Mouse (Mus musculus): ENCODE measurements around the gene Otp. TPM values are rescaled to one million over a fixed set of nuclear protein-coding genes. Genes with fewer than 3 reads are reported as not detected.

Gene Otp
- not detected for polyA plus RNA-seq (2017; shearing (Covaris generic))

GRCm38 (mm10) chr13:94875396-94875880 lies at the start of gene Otp:
TSS of gene Otp (plus strand) at chr13:94875602.

Other genes with a start within 250 kb of the Otp start
- gene Tbca, start 86.7 kb upstream of the Otp start, polyA plus RNA-seq (2017; shearing (Covaris generic)) = 178 TPM
- gene Wdr41, start 100.7 kb downstream of the Otp start, polyA plus RNA-seq (2017; shearing (Covaris generic)) = 18.3 TPM

All from naive thymus-derived CD4-positive, alpha-beta T cell, adult 5 months (primary cell).